In genomic region chr3:84268434-84268833, GRCm38 (mm10) we compare ENCODE assay signal across 10 mouse cellular contexts. TPM values are rescaled to one million over a fixed set of nuclear protein-coding genes. Genes with fewer than 3 reads are reported as not detected.
A peak's percentile ranks its signal among the peaks of the same experiment; 100 is the strongest.
DNase-seq lines count a peak whose midpoint lies in the region; ATAC-seq and TF ChIP-seq lines count a peak whose summit lies in the region.
"Had no signal": no experiment of that assay in that cellular context is flagged by ENCODE, and none has a peak within 500 bp of the region (broad histone marks: within the 10 kb centered on the region; RNA-seq: fewer than 3 reads in every experiment).

No protein-coding gene starts in this region.

- H3K9ac ChIP-seq in CH12.LX (ENCODE audit: insufficient read depth, low read depth), result no peak overlapping the region
- H3K9ac ChIP-seq in heart, embryonic 12.5 days, result no peak overlapping the region

- dilution Hi-C loops in CH12.LX (cut with MboI; ENCODE audit: extremely low pct_ligation_motif_present, extremely low pct_unique_long_range_greater_than_20kb, low sequenced_read_pairs), result no loop called here

- 0 out of 2 replicates have a peak, but pooled peaks have one; percentile 44 for ATAC-seq in common myeloid progenitor, adult 5-6 weeks (replicated peaks; ENCODE audit: low read depth, poor library complexity, severe bottlenecking)
- ATAC-seq in heart, embryonic 12.5 days (ENCODE audit: insufficient number of reproducible peaks, low FRiP score), result no peak

- in situ Hi-C loops in CH12.LX (cut with MboI; ENCODE audit: low pct_ligation_motif_present, low pct_unique_long_range_greater_than_20kb, low sequenced_read_pairs), result no loop called here

- H3K4me2 ChIP-seq in CH12.LX (ENCODE audit: insufficient read depth, low read depth, poor library complexity, severe bottlenecking), result no peak overlapping the region
- H3K4me2 ChIP-seq in heart, embryonic 12.5 days, result no peak overlapping the region

- peaks cover 3% of the 10 kb centered on the region for H3K27me3 ChIP-seq in CH12.LX (replicated peaks)
- peaks cover 30% of the 10 kb centered on the region for H3K27me3 ChIP-seq in heart, embryonic 12.5 days (replicated peaks)

- TF ChIP-seq RAD21 in CH12.LX (IDR thresholded peaks at IDR 0.05; ENCODE audit: low read depth, low read length), result peak; percentile 19

- WGBS in heart, embryonic 12.5 days, result 52% methylated on average over 3 of the region's 3 CpGs

- peak; percentile 9 to 53; a peak in 2 of 4 replicates for TF ChIP-seq CTCF in CH12.LX (conservative IDR thresholded peaks at IDR 0.05 in 1 of 2, IDR thresholded peaks at IDR 0.05 in 1 of 2; ENCODE audit: low read depth in 2 of 2, low read length in 2 of 2)

- no peak overlapping the region for H3K4me3 ChIP-seq in CH12.LX (replicated peaks in 1 of 3; ENCODE audit: low read depth in 2 of 3, low read length in 2 of 3, poor library complexity in 1 of 3)
- H3K4me3 ChIP-seq in heart, embryonic 12.5 days, result no peak overlapping the region

- peak; percentile 53 for DNase-seq in layer of hippocampus, adult 11-12 months (ENCODE audit: low spot score)
- DNase-seq in layer of hippocampus, adult 8-10 months (ENCODE audit: low spot score in 2 of 2), result no peak
- no peak for DNase-seq in CH12.LX (ENCODE audit: extremely low read depth)
- DNase-seq in kidney, postnatal 4 days, result peak; percentile 69 to 79
- DNase-seq in gastrocnemius, postnatal 4 days (ENCODE audit: low spot score in 2 of 2), result no peak
- no peak for DNase-seq in B cell, adult 2 months
- DNase-seq: cerebellum, adult 11 months had no signal

- no peaks in the 10 kb centered on the region for H3K4me1 ChIP-seq in CH12.LX (ENCODE audit: control insufficient read depth in 1 of 2, insufficient read depth in 2 of 2)
- H3K4me1 ChIP-seq in heart, embryonic 12.5 days (replicated peaks), result peaks cover 19% of the 10 kb centered on the region

- TF ChIP-seq POLR2A in CH12.LX (IDR thresholded peaks at IDR 0.05; ENCODE audit: low read depth, low read length), result no peak

- H3K9me3 ChIP-seq in CH12.LX (replicated peaks; ENCODE audit: low read length), result no peaks in the 10 kb centered on the region
- no peaks in the 10 kb centered on the region for H3K9me3 ChIP-seq in heart, embryonic 12.5 days (replicated peaks)

- H3K36me3 ChIP-seq in CH12.LX (replicated peaks in 1 of 2; ENCODE audit: control insufficient read depth in 1 of 2, insufficient read depth in 1 of 2, low read length in 1 of 2), result no peaks in the 10 kb centered on the region
- no peaks in the 10 kb centered on the region for H3K36me3 ChIP-seq in heart, embryonic 12.5 days

- TF ChIP-seq EP300 in CH12.LX (IDR thresholded peaks at IDR 0.05; ENCODE audit: low read length), result no peak

- no peak overlapping the region for H3K27ac ChIP-seq in CH12.LX (ENCODE audit: insufficient read depth, low read depth)
- H3K27ac ChIP-seq in heart, embryonic 12.5 days (ENCODE audit: poor library complexity, severe bottlenecking), result no peak overlapping the region
- H3K27ac ChIP-seq: macrophage had no signal

- no peaks in the 10 kb centered on the region for H3K79me2 ChIP-seq in CH12.LX (replicated peaks; ENCODE audit: control insufficient read depth, extremely low read depth, insufficient read depth, poor library complexity, severe bottlenecking)

TF ChIP-seq in CH12.LX, 34 proteins besides CTCF, POLR2A, EP300 and RAD21:
- no peak for TF ChIP-seq POLR2AphosphoS2 (IDR thresholded peaks at IDR 0.05; ENCODE audit: low read depth, low read length)
- TF ChIP-seq MAZ (IDR thresholded peaks at IDR 0.05; ENCODE audit: low read depth, low read length), result no peak
- TF ChIP-seq MXI1 (IDR thresholded peaks at IDR 0.05; ENCODE audit: low read depth, low read length), result no peak
- no peak for TF ChIP-seq RCOR1 (conservative IDR thresholded peaks at IDR 0.05; ENCODE audit: low read depth, low read length)
- TF ChIP-seq JUND (conservative IDR thresholded peaks at IDR 0.05; ENCODE audit: low read depth, low read length), result no peak
- TF ChIP-seq SMC3 (IDR thresholded peaks at IDR 0.05; ENCODE audit: low read depth, low read length), result peak; percentile 54
- no peak for TF ChIP-seq CHD1 (IDR thresholded peaks at IDR 0.05; ENCODE audit: low read depth, low read length)
- TF ChIP-seq PAX5 (IDR thresholded peaks at IDR 0.05; ENCODE audit: low read length), result no peak

RNA-seq across cellular contexts. Expression of gene Trim2, which starts 38.2 kb away (rescaled TPM):
- total RNA-seq in layer of hippocampus, adult 8-10 months (2022), result 100 to 1,000 TPM; 369 to 408 (median 383) TPM
- total RNA-seq in CH12.LX (2012; rRNA removed), result 2.1 and 2.4 TPM in 2 replicates
- 2.1 and 2.5 TPM in 2 replicates for total RNA-seq in CH12.LX (2014; rRNA removed)
- 3.3 and 3.6 TPM in 2 replicates for polyA plus RNA-seq in CH12.LX (2012; ENCODE audit: insufficient read length, low read depth)
- 1.7 and 3.0 TPM in 2 replicates for total RNA-seq in common myeloid progenitor, adult 5-6 weeks (2017)
- 10 to 100 TPM; 14.7 to 15.8 TPM for total RNA-seq in gastrocnemius, postnatal 4 days (2021)
- polyA plus RNA-seq in heart, embryonic 12.5 days (2016; fragmentation: Nextera tagmentation; extraction: Ambion mirVana), result 9.0 and 10.1 TPM in 2 replicates

Comparison
In these comparisons a context has a peak if more than half of its experiments do, and no peak if none do; other contexts are left out.
1. DNase-seq: peak in layer of hippocampus, adult 11-12 months (single experiment) and kidney, postnatal 4 days (2 of 2); none in layer of hippocampus, adult 8-10 months (0 of 2), CH12.LX (single experiment), gastrocnemius, postnatal 4 days (0 of 2) and B cell, adult 2 months (0 of 2).
2. RNA of gene Trim2, which starts 38.2 kb away (total RNA-seq): 369 to 408 TPM in layer of hippocampus, adult 8-10 months; 14.7 to 15.8 TPM in gastrocnemius, postnatal 4 days, 1.7 to 3.0 TPM in common myeloid progenitor, adult 5-6 weeks and 2.1 to 2.5 TPM in CH12.LX; every median in the first group is over 10 times any median in the second.